Mouse (Mus musculus): ENCODE data around the gene Neurl1b.
A peak's percentile ranks its signal among the peaks of the same experiment; 100 is the strongest.

The Neurl1b gene

DNA sequence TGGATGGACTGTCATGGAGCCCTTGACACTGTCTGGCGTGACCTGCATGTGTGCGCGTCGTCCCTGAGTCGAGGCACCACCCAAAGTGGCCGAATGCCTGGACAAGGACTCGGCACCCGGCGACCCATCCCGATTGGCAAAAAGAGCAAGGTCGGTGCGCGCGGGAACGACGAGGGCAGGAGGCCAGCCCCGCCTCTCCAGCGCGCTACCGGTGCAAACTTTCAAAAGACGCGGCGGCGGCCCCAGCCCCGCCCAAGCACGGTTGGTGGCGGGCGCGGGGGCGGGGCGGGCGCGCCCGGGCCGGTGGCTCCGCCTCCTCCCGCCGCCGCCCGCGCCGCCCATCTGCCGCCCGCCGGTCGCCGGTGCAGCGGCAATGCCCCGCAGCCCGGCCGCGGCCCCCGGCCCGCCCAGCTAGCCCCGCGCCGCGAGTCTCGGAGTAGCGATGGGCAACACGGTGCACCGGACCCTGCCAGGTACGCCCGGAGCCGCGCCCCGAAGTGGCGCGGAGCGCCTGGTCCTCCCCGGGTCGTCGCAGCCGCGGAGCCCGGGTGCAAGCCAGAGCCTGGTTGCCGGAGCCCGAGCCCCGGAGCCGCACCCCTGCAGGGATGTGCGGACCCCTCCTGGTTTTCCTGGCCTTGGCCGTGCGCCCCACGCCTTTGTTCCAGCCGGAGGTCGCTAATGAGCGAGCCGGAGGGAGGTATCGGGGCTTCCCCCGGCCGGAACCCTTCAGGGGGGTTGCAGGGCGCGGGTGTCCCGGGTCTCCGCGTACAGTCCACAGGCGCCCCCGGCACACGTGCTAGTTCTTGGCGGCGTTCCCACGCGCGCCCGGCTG lies at the start of gene Neurl1b:
Gene Neurl1b, plus strand, starts transcription at position 307 of the 832 bp plus-strand sequence.
- peak; percentile 76 for DNase-seq

- no peak for DNase-seq
These were observed 47.8 kb upstream of the Neurl1b start for GRCm38 (mm10) chr17:26366792-26367191.

GRCm38 (mm10) chr17:26368336-26368992 lies 46.2 kb upstream of the Neurl1b start:
- no peak for DNase-seq

GRCm38 (mm10) chr17:26370521-26371245 lies 43.9 kb upstream of the Neurl1b start:
- peak; percentile 75 for DNase-seq

GRCm38 (mm10) chr17:26371246-26371535 lies 43.4 kb upstream of the Neurl1b start:
- no peak for DNase-seq

DNA sequence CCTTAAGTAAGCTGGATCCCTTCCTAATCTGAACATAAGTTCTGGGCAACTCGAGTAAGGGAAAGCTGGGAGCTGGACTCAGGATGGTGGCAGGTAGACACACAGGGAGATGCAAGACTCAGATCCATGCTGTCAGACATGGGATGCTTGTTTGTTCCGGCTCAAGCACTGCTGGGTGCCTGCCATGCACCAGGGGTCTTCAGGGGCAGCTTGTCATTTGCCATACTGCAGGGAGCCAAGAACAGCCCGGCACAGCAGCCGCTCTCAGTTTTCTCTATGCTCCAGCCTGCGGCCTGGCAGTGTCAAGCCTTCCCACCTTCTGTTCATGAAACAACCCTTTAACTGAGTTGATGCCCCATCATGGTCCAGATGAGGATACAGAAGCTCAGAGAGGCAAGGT lies 41.4 kb upstream of the Neurl1b start:
- no peak for DNase-seq

DNA sequence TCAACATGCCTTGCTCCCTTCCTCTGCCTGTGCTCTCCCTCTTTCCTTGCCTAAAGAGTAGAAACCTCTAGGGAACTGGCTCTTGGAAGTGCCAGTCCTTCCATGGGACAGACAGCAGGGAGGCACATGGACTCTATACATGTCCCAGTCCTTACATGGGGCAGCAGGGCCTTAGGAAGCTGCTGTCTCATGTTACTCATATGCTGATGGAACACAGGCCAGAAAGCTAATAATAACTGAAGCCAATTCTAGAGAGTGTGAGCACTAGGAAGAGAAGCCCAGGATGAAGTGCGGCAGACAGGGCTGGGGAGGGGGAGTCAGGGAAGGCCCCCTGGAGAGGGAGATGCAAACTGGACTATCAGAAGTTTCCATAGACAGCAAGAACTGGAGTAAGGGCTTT lies 38.2 kb upstream of the Neurl1b start:
- no peak for DNase-seq

- DNase-seq, result no peak
These were observed 37.5 kb upstream of the Neurl1b start for GRCm38 (mm10) chr17:26376994-26377744.

- DNase-seq, result no peak
These were observed 34.2 kb upstream of the Neurl1b start for GRCm38 (mm10) chr17:26380280-26380985.

- DNase-seq, result no peak
These were observed 33.6 kb upstream of the Neurl1b start for GRCm38 (mm10) chr17:26380986-26381446.

DNA sequence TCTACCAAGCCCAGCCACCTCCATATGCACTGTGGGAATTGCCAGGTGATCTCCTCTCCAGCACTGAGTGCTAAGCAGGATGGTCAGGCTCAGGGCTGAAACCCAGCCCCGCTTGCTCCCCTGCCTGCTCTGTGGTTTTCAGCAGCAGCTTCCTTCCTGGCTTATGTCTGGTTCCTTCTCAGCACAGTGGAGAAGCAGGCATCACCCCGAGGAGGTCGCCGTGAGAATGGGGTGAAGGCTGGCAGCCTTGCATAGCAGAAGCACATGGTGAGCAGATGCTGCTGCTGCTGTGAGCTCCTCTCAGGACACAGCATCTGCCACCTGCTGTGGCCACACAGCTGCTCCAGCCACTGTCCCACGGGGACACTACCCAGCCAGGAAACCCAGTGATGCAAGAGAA lies 33.0 kb upstream of the Neurl1b start:
- DNase-seq, result peak; percentile 32

GRCm38 (mm10) chr17:26382176-26382575 lies 32.5 kb upstream of the Neurl1b start:
- DNase-seq, result no peak

DNA sequence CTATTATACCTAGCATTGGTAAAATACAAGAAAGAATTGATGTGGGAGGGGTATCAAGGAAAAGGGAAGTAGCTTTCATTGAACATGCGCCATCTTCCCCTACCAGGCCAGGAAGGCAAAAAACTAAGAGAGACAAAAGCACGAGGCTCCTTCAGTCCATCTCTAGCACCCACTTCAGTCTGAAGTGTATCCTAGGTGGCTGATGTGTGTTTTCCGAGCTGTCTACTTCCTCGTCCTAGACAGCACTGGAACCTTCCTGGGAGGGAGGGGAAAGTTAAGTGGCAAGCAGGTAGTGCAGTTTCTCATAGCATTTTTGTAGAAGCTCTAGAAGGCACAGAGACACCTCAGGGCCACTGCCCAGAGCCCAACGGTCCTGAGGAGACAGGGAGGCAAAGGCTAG lies 31.9 kb upstream of the Neurl1b start:
- no peak for DNase-seq

- no peak for DNase-seq
These were observed 30.5 kb upstream of the Neurl1b start for GRCm38 (mm10) chr17:26384111-26384510.

GRCm38 (mm10) chr17:26385252-26386130 lies 29.1 kb upstream of the Neurl1b start:
- no peak for DNase-seq

DNA sequence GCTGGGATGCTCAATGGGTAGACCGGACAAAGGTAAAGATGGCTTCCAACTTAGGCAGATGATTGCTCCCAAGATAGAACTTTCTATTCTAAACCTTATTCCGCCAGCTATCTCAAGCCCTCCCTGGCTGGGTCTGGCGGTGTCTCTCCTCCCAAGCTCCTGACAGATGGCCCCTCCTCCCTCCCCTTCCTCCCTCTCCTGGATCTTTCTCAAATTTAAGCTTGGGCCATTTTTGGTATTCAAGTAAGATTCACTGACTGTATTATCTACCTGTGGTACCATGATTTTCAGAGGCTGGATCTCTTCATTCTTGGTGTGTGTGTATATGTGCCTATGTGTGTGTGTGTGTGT lies 28.5 kb upstream of the Neurl1b start:
- no peak for DNase-seq

GRCm38 (mm10) chr17:26388106-26388505 lies 26.5 kb upstream of the Neurl1b start:
- no peak for DNase-seq

DNA sequence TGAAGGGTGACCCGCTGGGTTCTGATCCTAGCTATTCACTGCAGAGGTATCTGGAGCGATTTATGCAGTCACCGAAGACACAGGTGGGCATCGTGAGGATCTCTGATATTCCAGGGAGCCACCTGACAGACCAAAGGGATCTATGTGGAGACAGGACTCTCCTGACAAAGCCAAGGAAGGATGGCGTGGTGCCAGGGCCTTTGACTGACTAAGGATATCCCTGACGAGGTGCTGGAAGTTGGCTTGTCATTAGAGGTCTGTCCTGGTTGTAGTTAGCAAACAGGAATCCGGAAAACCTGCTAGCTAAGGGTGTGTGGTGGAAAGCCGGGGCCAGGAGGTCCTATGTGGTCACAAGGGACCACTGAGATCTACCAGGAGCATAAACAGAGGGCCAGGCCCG lies 25.4 kb upstream of the Neurl1b start:
- no peak for DNase-seq

DNA sequence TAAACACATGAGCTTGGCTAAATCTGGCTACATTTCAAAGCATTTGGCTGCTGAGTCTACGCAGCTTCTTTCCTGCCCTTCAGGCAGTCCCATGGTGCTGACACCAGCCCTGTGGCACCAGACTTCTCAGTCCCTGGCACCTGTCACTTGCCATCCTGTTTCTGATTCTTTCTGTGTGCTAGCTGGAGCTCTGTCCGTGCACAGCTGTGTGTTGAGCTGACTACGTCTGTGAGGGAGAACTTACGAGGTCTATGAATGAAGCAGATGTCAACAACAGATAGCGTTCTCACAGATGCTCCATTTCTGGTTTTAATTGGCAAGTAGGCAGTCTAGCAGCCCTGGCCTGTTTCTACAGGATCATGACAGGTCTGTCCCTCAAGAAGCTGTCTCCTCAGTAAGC lies 24.0 kb upstream of the Neurl1b start:
- peak; percentile 50 for DNase-seq

GRCm38 (mm10) chr17:26392355-26392754 lies 22.3 kb upstream of the Neurl1b start:
- no peak for DNase-seq

DNA sequence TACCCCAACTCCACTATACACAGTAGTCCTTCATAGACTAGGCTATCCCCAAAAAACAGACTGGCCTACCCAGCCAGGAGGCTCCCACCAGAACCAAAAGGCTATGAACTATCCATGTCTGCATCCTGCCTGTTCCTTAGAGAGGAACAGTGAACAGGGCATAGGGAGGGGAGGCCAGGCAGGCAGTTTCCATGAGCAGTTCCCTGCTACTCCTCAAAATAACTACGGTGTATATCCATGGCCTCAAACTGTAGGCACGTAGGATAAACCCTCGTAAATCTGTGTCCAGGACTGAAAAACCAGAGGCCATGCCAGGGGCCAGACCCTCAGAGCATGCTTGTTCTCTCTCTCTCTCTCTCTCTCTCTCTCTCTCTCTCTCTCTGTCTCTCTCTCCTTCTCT lies 17.9 kb upstream of the Neurl1b start:
- DNase-seq, result no peak
